23 mouse cellular contexts compared by ENCODE assay signal in the genomic region with DNA sequence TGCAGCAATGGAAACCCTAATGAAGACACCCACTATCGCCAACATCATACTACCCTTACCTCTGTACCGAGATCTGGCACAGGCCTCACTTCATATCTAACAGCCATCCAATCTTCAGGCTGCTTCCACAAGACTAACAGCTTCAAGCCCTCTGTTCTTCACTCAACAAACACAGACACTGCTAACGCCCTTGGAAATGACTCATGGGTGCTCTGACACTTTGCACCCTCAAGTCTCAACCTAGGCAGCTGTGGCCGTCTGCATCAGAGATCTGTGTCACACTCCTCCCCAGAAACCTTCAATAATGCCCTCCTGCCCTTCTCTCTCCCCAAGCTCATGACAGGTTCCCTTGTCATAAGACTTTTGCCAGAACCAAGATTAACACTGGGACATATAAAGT. TPM values are rescaled to one million over a fixed set of nuclear protein-coding genes. Genes with fewer than 3 reads are reported as not detected.
DNase-seq lines count a peak whose midpoint lies in the region; ATAC-seq and TF ChIP-seq lines count a peak whose summit lies in the region.
"Had no signal": no experiment of that assay in that cellular context is flagged by ENCODE, and none has a peak within 500 bp of the region (broad histone marks: within the 10 kb centered on the region; RNA-seq: fewer than 3 reads in every experiment).

No protein-coding gene starts in this region.

- H3K79me2 ChIP-seq in MEL (ENCODE audit: control insufficient read depth, insufficient read depth, low read length, poor library complexity), result peaks cover 1% of the 10 kb centered on the region; the same call in 1 of the 2 replicates

- 74% methylated on average over 4 of the region's 4 CpGs for WGBS in liver, embryonic 13.5 days (ENCODE audit: insufficient replicate concordance)
- 83% methylated on average over 4 of the region's 4 CpGs for WGBS in liver, embryonic 11.5 days
- 98% methylated on average over 4 of the region's 4 CpGs for WGBS in thymus, adult 2 months

- no peak for TF ChIP-seq POLR2A in MEL (IDR thresholded peaks at IDR 0.05; ENCODE audit: control insufficient read depth in 1 of 2, insufficient read depth in 1 of 2, low read depth in 1 of 2, low read length in 2 of 2, poor library complexity in 1 of 2)
- TF ChIP-seq POLR2A in thymus, adult 2 months (IDR thresholded peaks at IDR 0.05; ENCODE audit: control insufficient read depth, extremely low read depth, insufficient read depth, low read length, poor library complexity), result no peak

- peaks cover 53% of the 10 kb centered on the region for H3K4me1 ChIP-seq in liver, embryonic 13.5 days (replicated peaks)
- H3K4me1 ChIP-seq in liver, embryonic 11.5 days (replicated peaks; ENCODE audit: control insufficient read depth, insufficient read depth, low read length), result peaks cover 7% of the 10 kb centered on the region
- peaks cover 10 to 13% of the 10 kb centered on the region in 2 experiments for H3K4me1 ChIP-seq in MEL (ENCODE audit: control insufficient read depth in 1 of 2, insufficient read depth in 2 of 2, low read length in 2 of 2)
- H3K4me1 ChIP-seq in thymus, adult 2 months (replicated peaks; ENCODE audit: control insufficient read depth, insufficient read depth, low read length), result no peaks in the 10 kb centered on the region
- H3K4me1 ChIP-seq: embryonic facial prominence, embryonic 13.5 days; embryonic facial prominence, embryonic 15.5 days had no signal

- TF ChIP-seq EP300 in MEL (IDR thresholded peaks at IDR 0.05; ENCODE audit: low read depth in 1 of 2, low read length in 2 of 2), result no peak

- no peak overlapping the region for H3K4me3 ChIP-seq in liver, embryonic 13.5 days (replicated peaks)
- no peak overlapping the region for H3K4me3 ChIP-seq in liver, embryonic 11.5 days (ENCODE audit: low read depth, low read length)
- H3K4me3 ChIP-seq in MEL (ENCODE audit: control insufficient read depth in 1 of 2, insufficient read depth in 1 of 2, low read depth in 2 of 2, low read length in 2 of 2), result no peak overlapping the region
- no peak overlapping the region for H3K4me3 ChIP-seq in thymus, adult 2 months (ENCODE audit: control insufficient read depth, insufficient read depth, low read length)
- H3K4me3 ChIP-seq: embryonic facial prominence, embryonic 13.5 days; embryonic facial prominence, embryonic 15.5 days; forebrain, embryonic 13.5 days; forebrain, embryonic 15.5 days had no signal

- H3K4me2 ChIP-seq in liver, embryonic 13.5 days, result no peak overlapping the region
- no peak overlapping the region for H3K4me2 ChIP-seq in liver, embryonic 11.5 days
- H3K4me2 ChIP-seq: embryonic facial prominence, embryonic 13.5 days; embryonic facial prominence, embryonic 15.5 days; forebrain, embryonic 13.5 days; forebrain, embryonic 15.5 days had no signal

- peaks cover 77% of the 10 kb centered on the region for H3K36me3 ChIP-seq in liver, embryonic 13.5 days
- peaks cover 21% of the 10 kb centered on the region; the same call in 1 of the 2 replicates for H3K36me3 ChIP-seq in liver, embryonic 11.5 days (ENCODE audit: control insufficient read depth, insufficient read depth, low read length)
- H3K36me3 ChIP-seq in MEL (ENCODE audit: control insufficient read depth in 1 of 2, insufficient read depth in 2 of 2, low read length in 2 of 2), result peaks cover 19% of the 10 kb centered on the region in 2 experiments
- peaks cover 8% of the 10 kb centered on the region; the same call in 1 of the 2 replicates for H3K36me3 ChIP-seq in thymus, adult 2 months (ENCODE audit: control insufficient read depth, insufficient read depth, low read length)

- TF ChIP-seq CTCF in MEL (IDR thresholded peaks at IDR 0.05 in 2 of 3, conservative IDR thresholded peaks at IDR 0.05 in 1 of 3; ENCODE audit: control insufficient read depth in 1 of 3, insufficient read depth in 1 of 3, low read depth in 2 of 3, low read length in 3 of 3, poor library complexity in 1 of 3, severe bottlenecking in 1 of 3), result no peak
- TF ChIP-seq CTCF in thymus, adult 2 months (IDR thresholded peaks at IDR 0.05; ENCODE audit: borderline replicate concordance, control insufficient read depth, extremely low read depth, insufficient read depth, low read length, poor library complexity), result no peak

- no peak for ATAC-seq in liver, embryonic 13.5 days (ENCODE audit: low read depth)
- ATAC-seq in liver, embryonic 11.5 days (replicated peaks; ENCODE audit: low FRiP score), result no peak
- 0 out of 2 replicates have a peak, but pooled peaks have one; percentile 25 for ATAC-seq in erythroid progenitor cell, adult 5-6 weeks (replicated peaks; ENCODE audit: low FRiP score, poor library complexity, severe bottlenecking)
- peak; percentile 20 for ATAC-seq in megakaryocyte-erythroid progenitor cell, adult 5-6 weeks (replicated peaks; ENCODE audit: low FRiP score, low TSS enrichment, poor library complexity, severe bottlenecking)
- ATAC-seq: activated CD4-positive, CD25-positive, alpha-beta regulatory T cell, adult 4 months; forebrain, embryonic 13.5 days; forebrain, embryonic 15.5 days; forebrain, postnatal 0 days; Patski had no signal

- no peak overlapping the region for H3K9ac ChIP-seq in liver, embryonic 13.5 days
- no peak overlapping the region for H3K9ac ChIP-seq in liver, embryonic 11.5 days (ENCODE audit: low read depth, low read length)
- H3K9ac ChIP-seq in MEL (ENCODE audit: control insufficient read depth, low read depth, low read length, poor library complexity, severe bottlenecking), result no peak overlapping the region
- H3K9ac ChIP-seq: embryonic facial prominence, embryonic 13.5 days; embryonic facial prominence, embryonic 15.5 days; forebrain, embryonic 13.5 days; forebrain, embryonic 15.5 days; forebrain, postnatal 0 days had no signal

- no peaks in the 10 kb centered on the region for H3K9me3 ChIP-seq in liver, embryonic 13.5 days (replicated peaks)
- no peaks in the 10 kb centered on the region for H3K9me3 ChIP-seq in liver, embryonic 11.5 days (ENCODE audit: control insufficient read depth, low read length)
- no peaks in the 10 kb centered on the region for H3K9me3 ChIP-seq in MEL (replicated peaks; ENCODE audit: insufficient read depth, low read length)
- H3K9me3 ChIP-seq: embryonic facial prominence, embryonic 13.5 days; embryonic facial prominence, embryonic 15.5 days; forebrain, embryonic 13.5 days; forebrain, embryonic 15.5 days had no signal

- TF ChIP-seq RAD21 in MEL (IDR thresholded peaks at IDR 0.05; ENCODE audit: low read depth, low read length), result no peak

- H3K27ac ChIP-seq in liver, embryonic 13.5 days, result peak overlapping the region; percentile 72
- no peak overlapping the region for H3K27ac ChIP-seq in liver, embryonic 11.5 days (ENCODE audit: low read depth, low read length)
- H3K27ac ChIP-seq in MEL (ENCODE audit: control insufficient read depth, low read depth, low read length), result peak overlapping the region; percentile 45; the same call in 1 of the 2 replicates
- H3K27ac ChIP-seq in thymus, adult 2 months (ENCODE audit: control insufficient read depth, insufficient read depth, low read length), result no peak overlapping the region
- H3K27ac ChIP-seq: embryonic facial prominence, embryonic 13.5 days; embryonic facial prominence, embryonic 15.5 days; forebrain, embryonic 13.5 days; forebrain, embryonic 15.5 days had no signal

- no peaks in the 10 kb centered on the region for H3K27me3 ChIP-seq in liver, embryonic 13.5 days
- H3K27me3 ChIP-seq in liver, embryonic 11.5 days (replicated peaks; ENCODE audit: control insufficient read depth, insufficient read depth, low read length), result no peaks in the 10 kb centered on the region
- H3K27me3 ChIP-seq in MEL (ENCODE audit: control insufficient read depth in 1 of 2, insufficient read depth in 2 of 2, low read length in 2 of 2), result no peaks in the 10 kb centered on the region
- no peaks in the 10 kb centered on the region for H3K27me3 ChIP-seq in thymus, adult 2 months (ENCODE audit: control insufficient read depth, insufficient read depth, low read length)
- H3K27me3 ChIP-seq: embryonic facial prominence, embryonic 13.5 days; embryonic facial prominence, embryonic 15.5 days; forebrain, embryonic 13.5 days; forebrain, embryonic 15.5 days; Patski had no signal

- DNase-seq in liver, embryonic 13.5 days, result no peak
- no peak for DNase-seq in liver, embryonic 11.5 days (ENCODE audit: low spot score)
- no peak for DNase-seq in MEL (ENCODE audit: low read depth, low spot score)
- DNase-seq in embryo, embryonic 9.5 days (ENCODE audit: extremely low spot score), result no peak
- no peak for DNase-seq in thymus, adult 2 months
- DNase-seq in spleen, adult 12 weeks (ENCODE audit: low spot score), result no peak
- DNase-seq: adrenal gland, adult 8-10 months; adrenal gland, postnatal 14 days; adrenal gland, postnatal 36 days; cerebellum, adult 11-12 months; cerebellum, adult 2 months; cerebellum, adult 9-10 months; cerebellum, postnatal 10 days; cerebellum, postnatal 25 days; forebrain, postnatal 0 days had no signal

TF ChIP-seq in MEL, 35 proteins besides CTCF, POLR2A, EP300 and RAD21 (continues in another document):
- no peak for TF ChIP-seq ZNF384 (IDR thresholded peaks at IDR 0.05; ENCODE audit: low read depth, low read length)
- no peak for TF ChIP-seq MXI1 (IDR thresholded peaks at IDR 0.05; ENCODE audit: low read depth, low read length)
- no peak for TF ChIP-seq ETS1 (IDR thresholded peaks at IDR 0.05; ENCODE audit: low read depth, low read length)
- TF ChIP-seq POLR2AphosphoS5 (IDR thresholded peaks at IDR 0.05; ENCODE audit: borderline replicate concordance, low read depth, low read length), result no peak
- TF ChIP-seq SIN3A (IDR thresholded peaks at IDR 0.05; ENCODE audit: low read length), result no peak
- TF ChIP-seq ZKSCAN1 (IDR thresholded peaks at IDR 0.05; ENCODE audit: low read depth, low read length), result no peak
- TF ChIP-seq NELFE (IDR thresholded peaks at IDR 0.05; ENCODE audit: low read depth, low read length), result no peak
- no peak for TF ChIP-seq GABPA (IDR thresholded peaks at IDR 0.05; ENCODE audit: low read depth, low read length)
- TF ChIP-seq MEF2A (IDR thresholded peaks at IDR 0.05; ENCODE audit: extremely low read depth, insufficient replicate concordance, low read depth, low read length, poor library complexity, severe bottlenecking), result no peak
- no peak for TF ChIP-seq E2F4 (IDR thresholded peaks at IDR 0.05; ENCODE audit: borderline replicate concordance, low read depth, low read length)

RNA-seq across cellular contexts. Expression of a gene that starts 20.6 kb away (rescaled TPM):
- 43.2 and 49.5 TPM in 2 replicates for polyA plus RNA-seq in liver, embryonic 13.5 days (2015; fragmentation: Nextera tagmentation; extraction: Ambion mirVana)
- polyA plus RNA-seq in liver, embryonic 11.5 days (2014; fragmentation: Nextera tagmentation; extraction: Ambion mirVana), result 62.7 and 65.4 TPM in 2 replicates
- total RNA-seq in MEL (2012; rRNA removed), result 36.1 and 38.6 TPM in 2 replicates
- 10 to 100 TPM in 1 of 2 experiments, not detected in 1; 48.9 TPM for polyA plus RNA-seq in MEL (2012; ENCODE audit: insufficient read depth in 1 of 2, insufficient read length in 2 of 2, low read depth in 1 of 2, low replicate concordance in 2 of 2, missing spikeins in 1 of 2)
- 62.5 and 83.6 TPM in 2 replicates for total RNA-seq in erythroid progenitor cell, adult 5-6 weeks (2015; ENCODE audit: low replicate concordance)
- 84.2 and 84.9 TPM in 2 replicates for total RNA-seq in erythroid progenitor cell, adult 5-6 weeks (2017; ENCODE audit: low replicate concordance)
- 88.7 and 102 TPM in 2 replicates for total RNA-seq in megakaryocyte-erythroid progenitor cell, adult 5-6 weeks (2014; fragmentation: Nextera tagmentation)
- total RNA-seq in megakaryocyte-erythroid progenitor cell, adult 5-6 weeks (2017), result 94.2 and 137 TPM in 2 replicates
- 16.2 and 18.6 TPM in 2 replicates for polyA plus RNA-seq in thymus, adult 2 months (2012; rRNA removed)

Comparison
In these comparisons a context has a peak if more than half of its experiments do, and no peak if none do; other contexts are left out.
1. H3K27ac ChIP-seq: peak in liver, embryonic 13.5 days (single experiment) and MEL (single experiment); none in liver, embryonic 11.5 days (single experiment) and thymus, adult 2 months (single experiment).
2. ATAC-seq: peak in erythroid progenitor cell, adult 5-6 weeks (single experiment) and megakaryocyte-erythroid progenitor cell, adult 5-6 weeks (single experiment); none in liver, embryonic 13.5 days (single experiment) and liver, embryonic 11.5 days (single experiment).